Mouse (Mus musculus) hindbrain, embryonic 10.5 days (tissue): Measurements from ENCODE around the gene Adora1. TPM values are rescaled to one million over a fixed set of nuclear protein-coding genes. Genes with fewer than 3 reads are reported as not detected.
A peak's percentile ranks its signal among the peaks of the same experiment; 100 is the strongest.

Experiments
- DNase-seq: peaks from one replicate; pipeline ENCODE4 v3.0.0-alpha.2; 2017; ENCODE audit warnings: low spot score
- H3K27ac ChIP-seq: fragments of 300-500 bp; sonication (generic); 2 replicates; pipeline ENCODE4 v1.5.1; 2016; ENCODE audit warnings: mild to moderate bottlenecking, moderate library complexity
- H3K27me3 ChIP-seq: fragments of 300-500 bp; sonication (generic); 2 replicates; pipeline ENCODE4 v1.6.1; 2016; ENCODE audit warnings: mild to moderate bottlenecking; ENCODE audit not compliant: poor library complexity, insufficient read depth, severe bottlenecking
- H3K36me3 ChIP-seq: fragments of 300-500 bp; sonication (generic); 2 replicates; pipeline ENCODE4 v1.6.1; 2016; ENCODE audit warnings: mild to moderate bottlenecking, moderate library complexity
- H3K4me1 ChIP-seq: fragments of 300-500 bp; sonication (generic); replicated peaks from 2 replicates; pipeline ENCODE4 v1.6.1; 2016; ENCODE audit warnings: mild to moderate bottlenecking
- H3K4me3 ChIP-seq: fragments of 300-500 bp; sonication (generic); 2 replicates; pipeline ENCODE4 v1.5.1; 2016; ENCODE audit warnings: mild to moderate bottlenecking, moderate library complexity
- H3K9me3 ChIP-seq: fragments of 300-500 bp; sonication (generic); 2 replicates; pipeline ENCODE4 v1.6.1; 2016; ENCODE audit warnings: mild to moderate bottlenecking, moderate library complexity
- WGBS: fragments of 180-500 bp; shearing (Covaris S2); methylation state at CpG from one replicate; pipeline ENCODE4 v1.1.7; 2016; 5-methylcytosine and 5-hydroxymethylcytosine counted together
- polyA plus RNA-seq: library from polyadenylated mRNA; unstranded; fragments of >200 nt; fragmentation: Nextera tagmentation; extraction: Ambion mirVana; gene quantifications from 2 replicates; pipeline ENCODE4 v1.2.1, GENCODE M21; 2016

Adora1 gene
- 0.37 and 0.46 TPM in 2 replicates for polyA plus RNA-seq

GRCm38 (mm10) chr1:134235391-134235921 lies at the start of gene Adora1:
Gene Adora1 (minus strand): TSS chr1:134235431.
- Histone ChIP-seq H3K27ac (peak within 1 kb of the TSS; percentile 50), H3K4me3 (peak within 1 kb of the TSS; percentile 57), H3K27me3 (peaks cover 74% of the 10 kb centered on the region), H3K4me1 (peaks cover 42% of the 10 kb centered on the region), H3K36me3 (no peaks in the 10 kb centered on the region), H3K9me3 (no peaks in the 10 kb centered on the region)
- WGBS, result under 1% methylated on average over 37 of the region's 37 CpGs
- DNase-seq, result peak; percentile 25

GRCm38 (mm10) chr1:134283108-134283507 lies 47.9 kb upstream of the Adora1 start:
- Histone ChIP-seq H3K27me3 (no peaks in the 10 kb centered on the region), H3K4me1 (peaks cover 13% of the 10 kb centered on the region), H3K36me3 (no peaks in the 10 kb centered on the region), H3K9me3 (no peaks in the 10 kb centered on the region), H3K4me3 (no peak overlapping the region), H3K27ac (no peak overlapping the region)
- 55% methylated on average over 1 of the region's 1 CpGs for WGBS
- DNase-seq, result no peak

GRCm38 (mm10) chr1:134282342-134282741 lies 47.1 kb upstream of the Adora1 start:
- Histone ChIP-seq H3K9me3 (no peaks in the 10 kb centered on the region), H3K27me3 (no peaks in the 10 kb centered on the region), H3K27ac (no peak overlapping the region), H3K4me1 (peaks cover 13% of the 10 kb centered on the region), H3K36me3 (no peaks in the 10 kb centered on the region), H3K4me3 (no peak overlapping the region)
- 78% methylated on average over 3 of the region's 3 CpGs for WGBS
- no peak for DNase-seq

GRCm38 (mm10) chr1:134281563-134281962 lies 46.3 kb upstream of the Adora1 start:
- Histone ChIP-seq H3K36me3 (no peaks in the 10 kb centered on the region), H3K27me3 (no peaks in the 10 kb centered on the region), H3K4me1 (peaks cover 13% of the 10 kb centered on the region), H3K27ac (no peak overlapping the region), H3K4me3 (no peak overlapping the region), H3K9me3 (no peaks in the 10 kb centered on the region)
- no peak for DNase-seq
- 74% methylated on average over 4 of the region's 4 CpGs for WGBS

GRCm38 (mm10) chr1:134280174-134280573 lies 44.9 kb upstream of the Adora1 start:
- 89% methylated on average over 5 of the region's 5 CpGs for WGBS
- Histone ChIP-seq H3K9me3 (no peaks in the 10 kb centered on the region), H3K27ac (no peak overlapping the region), H3K4me3 (no peak overlapping the region), H3K27me3 (no peaks in the 10 kb centered on the region), H3K4me1 (peaks cover 11% of the 10 kb centered on the region), H3K36me3 (no peaks in the 10 kb centered on the region)
- DNase-seq, result no peak

GRCm38 (mm10) chr1:134276823-134277222 lies 41.6 kb upstream of the Adora1 start:
- Histone ChIP-seq H3K27me3 (no peaks in the 10 kb centered on the region), H3K27ac (no peak overlapping the region), H3K36me3 (no peaks in the 10 kb centered on the region), H3K9me3 (no peaks in the 10 kb centered on the region), H3K4me1 (peaks cover 20% of the 10 kb centered on the region), H3K4me3 (no peak overlapping the region)
- DNase-seq, result no peak
- WGBS, result 79% methylated on average over 7 of the region's 7 CpGs

- H3K9me3 ChIP-seq, result no peaks in the 10 kb centered on the region
- WGBS, result 78% methylated on average over 13 of the region's 13 CpGs
These were observed 40.6 kb upstream of the Adora1 start for GRCm38 (mm10) chr1:134275616-134276464.

GRCm38 (mm10) chr1:134274483-134274920 lies 39.3 kb upstream of the Adora1 start:
- no peak overlapping the region for H3K27ac ChIP-seq
- no peaks in the 10 kb centered on the region for H3K9me3 ChIP-seq
- H3K36me3 ChIP-seq, result no peaks in the 10 kb centered on the region
- no peak overlapping the region for H3K4me3 ChIP-seq
- peaks cover 20% of the 10 kb centered on the region for H3K4me1 ChIP-seq
- 85% methylated on average over 7 of the region's 7 CpGs for WGBS
- no peak for DNase-seq
- H3K27me3 ChIP-seq, result no peaks in the 10 kb centered on the region

More at GRCm38 (mm10) chr1:134275616-134276464, 40.6 kb upstream of the Adora1 start:
- DNase-seq, result no peak
- Histone ChIP-seq H3K27ac (no peak overlapping the region), H3K4me3 (no peak overlapping the region), H3K27me3 (no peaks in the 10 kb centered on the region), H3K4me1 (peaks cover 20% of the 10 kb centered on the region), H3K36me3 (no peaks in the 10 kb centered on the region)

- no peaks in the 10 kb centered on the region for H3K9me3 ChIP-seq
- no peaks in the 10 kb centered on the region for H3K36me3 ChIP-seq
- WGBS, result 68% methylated on average over 9 of the region's 9 CpGs
- DNase-seq, result no peak
- no peak overlapping the region for H3K27ac ChIP-seq
- peaks cover 20% of the 10 kb centered on the region for H3K4me1 ChIP-seq
- H3K27me3 ChIP-seq, result no peaks in the 10 kb centered on the region
- no peak overlapping the region for H3K4me3 ChIP-seq
These were observed 38.5 kb upstream of the Adora1 start for GRCm38 (mm10) chr1:134273493-134274395.

GRCm38 (mm10) chr1:134272754-134273250 lies 37.6 kb upstream of the Adora1 start:
- DNase-seq, result no peak

GRCm38 (mm10) chr1:134270026-134270425 lies 34.8 kb upstream of the Adora1 start:
- Histone ChIP-seq H3K9me3 (no peaks in the 10 kb centered on the region), H3K36me3 (no peaks in the 10 kb centered on the region), H3K27me3 (no peaks in the 10 kb centered on the region), H3K4me1 (peaks cover 18% of the 10 kb centered on the region), H3K4me3 (no peak overlapping the region), H3K27ac (no peak overlapping the region)
- DNase-seq, result no peak
- WGBS, result 66% methylated on average over 7 of the region's 7 CpGs

More at GRCm38 (mm10) chr1:134272754-134273250, 37.6 kb upstream of the Adora1 start:
- Histone ChIP-seq H3K27me3 (no peaks in the 10 kb centered on the region), H3K36me3 (no peaks in the 10 kb centered on the region), H3K4me3 (no peak overlapping the region), H3K9me3 (no peaks in the 10 kb centered on the region), H3K27ac (no peak overlapping the region), H3K4me1 (peaks cover 20% of the 10 kb centered on the region)
- WGBS, result 75% methylated on average over 5 of the region's 5 CpGs

GRCm38 (mm10) chr1:134265797-134266196 lies 30.6 kb upstream of the Adora1 start:
- Histone ChIP-seq H3K9me3 (peaks cover under 1% of the 10 kb centered on the region), H3K4me1 (peaks cover 4% of the 10 kb centered on the region; the same call in 1 of the 2 replicates), H3K27me3 (no peaks in the 10 kb centered on the region), H3K36me3 (no peaks in the 10 kb centered on the region), H3K4me3 (no peak overlapping the region), H3K27ac (no peak overlapping the region)
- no peak for DNase-seq
- 53% methylated on average over 2 of the region's 2 CpGs for WGBS
